Mouse (Mus musculus) T-helper 1 cell (primary cell): ENCODE data around the gene Bptf.
"Not testable (repeated sequence)": the region's sequence is repeated elsewhere in the genome, so short reads cannot be mapped to it uniquely, and the experiment has no call there.

Experiments
- in situ Hi-C: fragments of 300-600 bp; cut with MboI, MseI; formaldehyde crosslinking; loops from one replicate; pipeline ENCODE4 v1.15.1; 2025; ENCODE audit warnings: high pct_unique_total_duplicates

Gene Bptf

DNA sequence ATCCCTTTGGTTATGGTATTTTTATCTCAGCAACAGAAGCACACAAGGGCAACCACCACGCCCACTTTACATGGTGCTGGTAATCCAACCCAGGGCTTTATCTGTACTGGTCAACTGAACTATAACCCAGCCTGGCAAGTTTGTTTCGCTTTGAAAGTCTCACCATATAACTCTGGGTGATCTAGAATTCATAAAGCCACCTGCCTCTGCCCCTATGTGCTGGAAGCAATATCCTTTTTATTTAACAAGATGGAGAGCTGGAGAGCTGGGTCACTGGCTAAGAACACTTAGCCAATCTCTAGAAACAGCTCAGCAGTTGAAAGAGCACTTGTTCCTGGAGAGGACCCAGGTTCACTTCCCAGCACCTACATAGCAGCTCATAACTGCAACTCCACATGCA lies 144.5 kb downstream of the Bptf start:
- in situ Hi-C loops, result no loop called here

DNA sequence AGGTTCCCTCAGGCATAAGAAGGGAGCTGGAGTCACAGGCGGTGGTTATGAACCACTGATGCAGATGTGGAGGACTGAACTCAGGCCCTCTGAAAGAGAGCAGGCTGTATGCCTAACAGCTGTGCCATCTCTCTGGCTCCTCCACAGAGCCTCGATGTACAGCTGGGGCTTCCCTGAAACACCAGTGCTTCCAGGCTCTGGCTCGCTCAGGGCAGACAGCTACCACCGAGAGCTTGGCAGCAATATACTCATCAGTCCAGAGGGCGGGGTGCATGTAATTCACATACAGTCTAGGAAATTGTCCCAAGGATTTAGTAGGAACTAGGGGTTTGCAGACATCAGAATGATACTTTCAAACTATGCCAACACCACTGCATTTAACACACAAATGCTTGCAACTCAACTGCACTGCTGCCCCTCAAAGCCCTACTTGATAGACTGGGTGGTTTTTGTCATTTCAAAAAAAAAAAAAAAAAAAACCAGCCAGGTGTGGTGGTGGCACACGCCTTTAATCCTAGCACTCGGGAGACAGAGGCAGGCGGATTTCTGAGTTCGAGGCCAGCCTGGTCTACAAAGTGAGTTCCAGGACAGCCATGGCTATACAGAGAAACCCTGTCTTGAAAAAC lies 145.8 kb downstream of the Bptf start:
- in situ Hi-C loops, result not testable (repeated sequence)
